Mouse (Mus musculus): ENCODE data around the gene Erv3.

GRCm38 (mm10) chr2:131905776-131906175 is 46.2 kb upstream of the Erv3 start:
- TF ChIP-seq CTCF (IDR thresholded peaks at IDR 0.05; ENCODE audit: borderline replicate concordance, insufficient read depth, low read length) (no peak), POLR2A (IDR thresholded peaks at IDR 0.05; ENCODE audit: low read depth, low read length) (no peak)

Data from embryonic fibroblast, embryonic 13.5 days (primary cell).